8 mouse cellular contexts compared by ENCODE assay signal in genomic region chr8:117157769-117158091, GRCm38 (mm10). TPM values are rescaled to one million over a fixed set of nuclear protein-coding genes. Genes with fewer than 3 reads are reported as not detected.
DNase-seq lines count a peak whose midpoint lies in the region; ATAC-seq and TF ChIP-seq lines count a peak whose summit lies in the region.

No protein-coding gene starts in this region.

- H3K4me1 ChIP-seq in bone marrow macrophage, adult 2 months (ENCODE audit: control insufficient read depth, insufficient read depth, low read length), result peaks cover 27% of the 10 kb centered on the region
- peaks cover 9% of the 10 kb centered on the region; the same call in 1 of the 2 replicates for H3K4me1 ChIP-seq in embryonic fibroblast, embryonic 13.5 days (ENCODE audit: control insufficient read depth, insufficient read depth, low read length)
- H3K4me1 ChIP-seq in heart, embryonic 10.5 days, result peaks cover 29% of the 10 kb centered on the region
- peaks cover 35% of the 10 kb centered on the region for H3K4me1 ChIP-seq in kidney, embryonic 15.5 days

- H3K9ac ChIP-seq in kidney, embryonic 15.5 days, result peak overlapping the region; percentile 94

- H3K4me2 ChIP-seq in kidney, embryonic 15.5 days, result peak overlapping the region; percentile 93

- H3K27me3 ChIP-seq in heart, embryonic 10.5 days (ENCODE audit: insufficient read depth, poor library complexity, severe bottlenecking), result no peaks in the 10 kb centered on the region
- H3K27me3 ChIP-seq in kidney, embryonic 15.5 days, result no peaks in the 10 kb centered on the region

- no peak for TF ChIP-seq POLR2A in bone marrow macrophage, adult 2 months (IDR thresholded peaks at IDR 0.05; ENCODE audit: borderline replicate concordance, low read depth, low read length)
- TF ChIP-seq POLR2A in embryonic fibroblast, embryonic 13.5 days (IDR thresholded peaks at IDR 0.05; ENCODE audit: low read depth, low read length), result peak; percentile 91

- ATAC-seq in kidney, embryonic 15.5 days (replicated peaks; ENCODE audit: low FRiP score), result peak; percentile 96
- peak; percentile 85 for ATAC-seq in monocyte, adult 5-6 weeks (replicated peaks; ENCODE audit: insufficient number of reproducible peaks, low FRiP score, low TSS enrichment, poor library complexity, severe bottlenecking)

- H3K9me3 ChIP-seq in heart, embryonic 10.5 days, result no peaks in the 10 kb centered on the region
- no peaks in the 10 kb centered on the region for H3K9me3 ChIP-seq in kidney, embryonic 15.5 days (replicated peaks)

- H3K36me3 ChIP-seq in heart, embryonic 10.5 days, result no peaks in the 10 kb centered on the region
- H3K36me3 ChIP-seq in kidney, embryonic 15.5 days, result no peaks in the 10 kb centered on the region

- peak overlapping the region; percentile 81 for H3K27ac ChIP-seq in bone marrow macrophage, adult 2 months (ENCODE audit: insufficient read depth, low read depth, low read length)
- peak overlapping the region; percentile 51; the same call in 1 of the 2 replicates for H3K27ac ChIP-seq in embryonic fibroblast, embryonic 13.5 days (ENCODE audit: insufficient read depth, low read length)
- peak overlapping the region; percentile 95 for H3K27ac ChIP-seq in heart, embryonic 10.5 days
- peak overlapping the region; percentile 89 for H3K27ac ChIP-seq in kidney, embryonic 15.5 days

- peak; percentile 96 for DNase-seq in A20 (ENCODE audit: low read depth, low spot score)
- DNase-seq in heart, embryonic 10.5 days (ENCODE audit: low spot score), result peak; percentile 96
- peak; percentile 96 for DNase-seq in liver
- peak; percentile 97 to 99 for DNase-seq in spleen, postnatal 4 days (ENCODE audit: low spot score in 2 of 2)

- peak overlapping the region; percentile 89 for H3K4me3 ChIP-seq in bone marrow macrophage, adult 2 months (ENCODE audit: insufficient read depth, low read length)
- H3K4me3 ChIP-seq in embryonic fibroblast, embryonic 13.5 days (ENCODE audit: insufficient read depth, low read length), result peak overlapping the region; percentile 75
- H3K4me3 ChIP-seq in heart, embryonic 10.5 days, result peak overlapping the region; percentile 98
- peak overlapping the region; percentile 97 for H3K4me3 ChIP-seq in kidney, embryonic 15.5 days (replicated peaks)

- no peak for TF ChIP-seq CTCF in bone marrow macrophage, adult 2 months (IDR thresholded peaks at IDR 0.05; ENCODE audit: low read depth, low read length)
- no peak for TF ChIP-seq CTCF in embryonic fibroblast, embryonic 13.5 days (IDR thresholded peaks at IDR 0.05; ENCODE audit: borderline replicate concordance, insufficient read depth, low read length)

- WGBS in heart, embryonic 10.5 days, result under 1% methylated on average over 45 of the region's 45 CpGs
- under 1% methylated on average over 45 of the region's 45 CpGs for WGBS in kidney, embryonic 15.5 days

RNA-seq across cellular contexts. Expression of gene Gan, which starts 0.2 kb away (rescaled TPM):
- 7.0 and 7.5 TPM in 2 replicates for polyA plus RNA-seq in bone marrow macrophage, adult 2 months (2012; ENCODE audit: insufficient read depth, insufficient read length, missing spikeins)
- 11.6 and 12.0 TPM in 2 replicates for polyA plus RNA-seq in embryonic fibroblast, embryonic 13.5 days (2011; ENCODE audit: insufficient read length, low read depth, missing spikeins)
- 1.9 TPM in 2 replicates for polyA plus RNA-seq in heart, embryonic 10.5 days (2016; fragmentation: Nextera tagmentation; extraction: Ambion mirVana)
- polyA plus RNA-seq in kidney, embryonic 15.5 days (2015; fragmentation: Nextera tagmentation; extraction: Ambion mirVana), result 1.9 TPM in 2 replicates
- total RNA-seq in monocyte, adult 5-6 weeks (2017), result 2.3 to 6.9 TPM (median 2.6 TPM) in 3 replicates

Comparison
In these comparisons a context has a peak if more than half of its experiments do, and no peak if none do; other contexts are left out.
1. Peak in every context shown above with its lines: DNase-seq, ATAC-seq, H3K4me3 ChIP-seq and H3K27ac ChIP-seq.